Mouse (Mus musculus) common myeloid progenitor, adult 5-6 weeks (primary cell): ENCODE measurements around the gene Ppan. TPM values are rescaled to one million over a fixed set of nuclear protein-coding genes. Genes with fewer than 3 reads are reported as not detected.

Source experiments
- ATAC-seq: replicated peaks from 2 replicates; pipeline ENCODE4 v1.8.0; 2016; ENCODE audit warnings: low read depth, mild to moderate bottlenecking, moderate TSS enrichment, inconsistent platforms; ENCODE audit not compliant: poor library complexity, severe bottlenecking
- total RNA-seq: library from RNA; stranded (forward); fragments of 200-1000, 187-1606 nt; gene quantifications from 2 replicates; pipeline ENCODE4 v1.2.3, GENCODE M21; 2017

Ppan gene
- 140 and 152 TPM in 2 replicates for total RNA-seq

DNA sequence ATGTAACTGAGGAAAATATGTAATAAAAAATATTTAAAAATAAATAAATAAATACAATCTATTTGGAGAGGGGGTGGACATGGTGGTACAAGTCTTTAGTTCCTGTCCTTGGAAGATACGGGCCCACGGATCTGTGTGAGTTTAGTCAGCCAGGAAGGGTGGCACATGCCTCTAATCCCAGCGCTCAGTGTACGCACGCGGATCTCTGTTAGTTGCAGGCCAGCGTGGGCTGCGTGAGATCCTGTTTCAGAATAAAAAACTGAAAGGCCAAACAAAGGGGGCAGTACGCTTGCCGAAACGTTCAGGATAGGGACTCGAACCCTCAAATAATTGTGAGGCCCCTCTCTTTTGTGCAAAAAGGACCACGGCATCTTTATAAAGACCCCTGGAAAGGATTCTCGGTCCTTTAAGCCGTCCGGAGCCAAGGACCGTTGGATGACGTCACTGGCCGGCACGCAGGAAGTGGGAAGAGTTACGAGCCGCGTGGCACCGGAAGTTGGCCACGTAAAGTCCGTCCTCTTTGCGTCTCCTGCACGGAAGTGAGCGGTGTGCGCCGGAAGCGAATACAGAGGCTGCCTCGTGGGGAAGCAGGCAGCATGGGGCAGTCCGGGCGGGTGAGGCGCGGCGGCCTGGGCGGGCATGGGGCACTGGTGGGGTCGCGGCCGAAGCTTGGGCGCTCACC is at the start of gene Ppan:
TSS of gene Ppan (plus strand) at position 472 of the 682 bp plus-strand sequence.
- ATAC-seq: peak; percentile 92

DNA sequence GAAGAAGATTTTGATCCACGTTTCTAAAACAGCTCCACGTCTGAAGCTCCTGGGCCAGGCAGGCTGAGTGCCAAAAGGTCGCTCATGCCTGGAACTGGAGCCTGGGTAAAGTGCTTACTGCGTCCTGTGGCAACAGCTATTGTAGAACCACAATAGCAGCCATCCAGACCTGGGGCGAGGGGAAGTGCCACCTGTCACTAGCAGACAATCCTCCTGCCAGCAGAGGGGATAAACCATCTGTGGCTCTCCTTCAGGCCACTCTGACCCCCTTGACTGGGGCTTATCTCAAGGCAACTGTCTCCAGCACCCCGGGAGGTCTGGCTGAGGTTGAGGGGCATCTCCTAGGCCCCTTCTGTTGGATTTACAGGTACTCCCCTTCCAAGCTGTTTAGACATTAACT is 49.0 kb upstream of the Ppan start:
- ATAC-seq: no peak

DNA sequence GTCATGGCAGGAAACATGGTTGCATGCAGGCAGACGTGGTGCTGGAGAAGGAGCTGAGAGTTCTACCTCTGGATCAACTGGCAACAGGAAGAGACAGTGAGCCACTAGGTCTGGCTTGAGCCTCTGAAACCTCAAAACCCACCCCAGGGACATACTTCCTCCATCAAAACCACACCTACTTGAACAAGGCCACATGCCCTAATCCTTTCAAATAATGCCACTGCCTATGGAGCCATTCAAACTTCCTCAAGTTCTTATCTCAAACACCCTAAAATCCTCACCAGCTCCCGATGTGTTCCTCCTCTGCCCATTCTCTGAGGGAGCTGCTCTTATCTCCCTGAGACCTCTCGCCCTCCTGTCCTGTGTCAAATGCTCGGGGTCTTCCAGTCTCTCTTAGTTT is 45.8 kb upstream of the Ppan start:
- no peak for ATAC-seq

DNA sequence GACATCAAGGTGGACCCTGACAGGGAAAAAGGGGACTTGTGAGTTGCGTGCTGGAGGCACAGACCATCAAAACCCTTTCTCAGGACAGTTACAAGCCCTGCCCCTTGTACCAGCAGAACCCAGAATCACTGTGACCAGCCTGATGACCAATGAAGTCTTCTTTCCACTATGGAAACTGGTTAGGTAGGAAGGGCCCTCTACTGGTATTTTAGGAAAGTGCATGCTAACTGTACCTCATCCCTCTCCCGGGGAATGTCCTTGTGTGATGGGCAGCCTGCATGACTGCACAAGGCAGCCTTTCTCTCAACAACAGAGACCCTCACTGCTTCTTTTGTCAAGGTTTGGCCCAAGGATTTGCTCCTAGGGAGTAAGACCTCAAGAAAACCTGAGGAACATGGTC is 45.3 kb upstream of the Ppan start:
- no peak for ATAC-seq

DNA sequence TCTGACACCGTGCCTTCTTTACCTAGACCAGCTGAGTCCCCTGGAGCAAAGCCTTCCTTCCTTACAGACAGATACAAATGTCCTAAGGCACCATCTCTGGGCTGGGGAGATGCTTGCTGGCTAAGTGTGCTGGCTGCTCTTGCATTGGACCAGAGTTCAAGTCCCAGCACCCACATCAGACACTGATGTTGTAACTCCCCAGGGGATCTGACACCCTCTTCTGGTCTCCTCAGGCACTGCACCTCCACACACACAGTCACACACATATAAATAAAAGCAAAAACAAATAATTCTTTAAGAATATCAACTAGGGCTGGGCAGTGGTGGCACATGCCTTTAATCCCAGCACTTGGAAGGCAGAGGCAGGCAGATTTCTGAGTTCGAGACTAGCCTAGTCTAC is 37.8 kb upstream of the Ppan start:
- ATAC-seq: no peak

DNA sequence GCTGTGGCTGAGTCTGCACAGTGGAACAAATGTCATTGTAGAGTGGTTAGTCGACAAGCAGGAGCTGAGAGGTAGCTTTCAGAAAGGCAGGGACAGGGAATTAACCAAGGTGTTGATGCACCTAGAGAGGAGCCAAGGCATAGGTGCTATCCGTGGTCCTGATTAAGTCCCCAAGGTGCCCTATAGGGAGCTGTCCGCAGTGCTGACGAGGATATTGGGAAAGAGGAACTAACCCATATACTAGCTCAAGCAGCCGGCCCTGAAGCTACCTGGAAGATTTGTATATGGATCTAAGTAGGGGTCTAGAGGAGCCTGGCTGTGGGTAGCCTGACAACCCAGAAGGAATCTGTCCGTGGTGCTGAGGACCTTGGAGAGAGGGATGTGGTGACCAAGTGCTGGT is 30.8 kb upstream of the Ppan start:
- peak; percentile 97 for ATAC-seq

DNA sequence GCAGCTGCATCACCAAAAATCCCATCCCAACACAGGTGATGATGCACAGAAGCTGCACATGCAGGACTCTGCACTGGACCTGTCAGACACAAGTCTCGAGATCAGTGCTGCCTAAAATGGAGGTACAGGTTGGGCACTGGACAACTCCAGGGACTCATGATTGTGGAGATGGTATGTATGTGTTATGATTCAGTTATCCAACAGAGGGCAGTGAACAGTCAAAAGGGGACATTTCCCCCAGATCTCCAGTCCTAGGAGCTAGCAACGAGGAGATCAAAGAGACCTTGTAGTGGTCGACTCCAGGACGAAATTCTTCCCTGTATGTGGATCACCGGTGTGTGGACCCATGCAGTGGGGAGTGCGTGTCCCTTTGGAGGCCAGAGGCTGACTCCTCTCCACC is 28.0 kb upstream of the Ppan start:
- ATAC-seq: no peak

DNA sequence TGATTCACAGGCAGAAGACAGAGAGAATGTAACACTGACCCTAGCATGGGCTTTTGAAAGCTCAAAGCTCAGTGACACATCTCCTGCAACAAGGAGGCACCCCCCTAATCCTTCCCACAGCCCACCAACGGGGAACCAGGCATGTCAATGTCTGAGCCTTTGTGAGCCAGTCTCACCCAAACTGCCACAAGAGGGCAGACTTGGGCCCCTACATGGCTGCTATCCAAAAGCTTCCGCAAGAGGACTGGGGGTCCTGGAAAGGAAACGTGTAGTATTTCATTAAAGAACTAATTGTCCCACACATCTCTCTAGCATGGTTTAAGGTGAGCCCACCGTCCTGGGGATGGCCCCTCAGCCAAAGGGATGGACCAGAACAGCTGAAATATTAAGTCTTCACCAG is 26.2 kb upstream of the Ppan start:
- ATAC-seq: peak; percentile 31; the same call in 1 of the 2 replicates

DNA sequence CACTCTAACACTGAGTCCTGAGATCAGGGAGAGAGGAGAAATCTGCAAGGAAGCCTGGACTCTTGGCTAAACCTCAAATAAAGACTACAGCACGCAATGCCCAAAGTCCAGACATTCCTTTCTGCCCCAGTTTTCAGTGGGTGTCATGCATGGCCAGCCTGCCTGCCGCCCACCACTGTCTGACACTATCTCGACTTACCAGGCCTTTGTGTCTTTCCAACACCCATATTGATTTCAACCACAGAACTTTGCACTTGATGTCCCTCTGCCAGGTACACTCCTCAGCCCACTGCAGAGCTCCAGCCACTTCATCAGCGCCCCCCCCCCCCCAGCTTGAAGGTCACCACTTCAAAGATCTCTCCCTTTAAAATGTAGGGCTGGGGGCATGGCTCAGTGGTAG is 25.8 kb upstream of the Ppan start:
- ATAC-seq: no peak

DNA sequence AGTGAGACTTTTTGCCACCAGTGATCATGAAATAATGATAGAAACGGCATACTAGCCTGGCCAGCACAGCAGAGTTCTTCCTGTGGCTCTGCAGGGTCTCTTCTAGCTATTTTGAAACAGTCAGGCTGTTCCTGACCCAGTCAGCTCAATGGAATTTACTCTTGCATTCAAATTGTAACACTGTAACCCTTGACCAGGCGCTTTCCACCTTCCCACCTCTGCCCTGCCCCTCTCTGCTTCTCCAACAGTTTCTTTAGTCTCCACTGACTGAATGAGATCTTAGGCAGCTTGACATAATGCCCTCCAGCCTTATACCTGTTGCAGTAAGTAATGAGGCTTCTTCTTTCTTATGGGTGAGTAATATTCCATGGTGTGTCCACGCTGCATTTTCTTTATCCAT is 21.1 kb upstream of the Ppan start:
- ATAC-seq: no peak

DNA sequence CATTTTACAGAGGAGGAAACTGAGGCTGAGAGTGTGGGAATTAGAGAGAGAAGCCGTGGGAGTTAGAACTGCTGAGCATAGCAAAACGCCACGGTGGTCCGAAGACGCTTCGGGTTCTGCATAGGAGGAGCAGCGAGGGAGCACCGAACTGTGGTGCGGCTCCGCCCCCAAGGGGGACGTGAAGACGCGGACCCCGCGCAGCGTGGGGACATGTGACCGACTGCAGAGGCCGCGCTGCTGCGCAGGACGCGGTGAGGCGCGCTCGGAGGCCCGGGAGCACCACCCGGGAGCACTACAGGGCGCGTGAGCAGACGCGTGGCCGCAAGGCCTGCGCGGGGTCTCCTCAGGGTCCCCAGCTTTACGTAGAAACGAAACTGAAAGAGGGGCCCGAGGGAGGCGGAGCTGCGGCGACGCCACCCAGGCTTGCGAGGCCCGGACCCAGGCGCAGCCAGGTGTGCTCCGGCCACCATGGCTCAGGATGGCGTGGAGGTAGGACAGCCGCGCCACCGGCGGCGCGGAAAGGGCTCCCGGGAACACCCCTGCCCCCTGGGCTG is 19.4 kb upstream of the Ppan start, which contains the start of gene A230050P20Rik:
TSS of gene A230050P20Rik (plus strand) at position 195 of the 554 bp plus-strand sequence.
- ATAC-seq: peak; percentile 59

DNA sequence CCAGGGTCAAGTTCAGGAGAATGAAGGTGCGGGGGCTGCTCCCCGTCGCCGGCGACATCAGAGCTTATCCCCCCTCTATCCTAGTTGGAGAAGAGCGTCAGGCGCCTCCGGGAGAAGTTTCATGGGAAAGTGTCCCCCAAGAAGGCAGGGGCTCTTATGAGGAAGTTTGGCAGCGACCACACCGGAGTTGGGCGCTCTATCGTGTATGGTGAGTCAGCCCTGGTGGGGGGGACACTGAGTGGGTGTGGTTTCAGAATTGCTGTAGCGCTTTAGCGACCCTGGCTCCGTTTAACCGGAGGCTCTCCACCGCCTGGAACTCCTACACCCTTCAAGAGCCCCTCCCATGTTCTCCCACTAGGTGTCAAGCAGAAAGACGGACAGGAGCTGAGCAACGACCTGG is 18.7 kb upstream of the Ppan start:
- peak; percentile 58 for ATAC-seq

DNA sequence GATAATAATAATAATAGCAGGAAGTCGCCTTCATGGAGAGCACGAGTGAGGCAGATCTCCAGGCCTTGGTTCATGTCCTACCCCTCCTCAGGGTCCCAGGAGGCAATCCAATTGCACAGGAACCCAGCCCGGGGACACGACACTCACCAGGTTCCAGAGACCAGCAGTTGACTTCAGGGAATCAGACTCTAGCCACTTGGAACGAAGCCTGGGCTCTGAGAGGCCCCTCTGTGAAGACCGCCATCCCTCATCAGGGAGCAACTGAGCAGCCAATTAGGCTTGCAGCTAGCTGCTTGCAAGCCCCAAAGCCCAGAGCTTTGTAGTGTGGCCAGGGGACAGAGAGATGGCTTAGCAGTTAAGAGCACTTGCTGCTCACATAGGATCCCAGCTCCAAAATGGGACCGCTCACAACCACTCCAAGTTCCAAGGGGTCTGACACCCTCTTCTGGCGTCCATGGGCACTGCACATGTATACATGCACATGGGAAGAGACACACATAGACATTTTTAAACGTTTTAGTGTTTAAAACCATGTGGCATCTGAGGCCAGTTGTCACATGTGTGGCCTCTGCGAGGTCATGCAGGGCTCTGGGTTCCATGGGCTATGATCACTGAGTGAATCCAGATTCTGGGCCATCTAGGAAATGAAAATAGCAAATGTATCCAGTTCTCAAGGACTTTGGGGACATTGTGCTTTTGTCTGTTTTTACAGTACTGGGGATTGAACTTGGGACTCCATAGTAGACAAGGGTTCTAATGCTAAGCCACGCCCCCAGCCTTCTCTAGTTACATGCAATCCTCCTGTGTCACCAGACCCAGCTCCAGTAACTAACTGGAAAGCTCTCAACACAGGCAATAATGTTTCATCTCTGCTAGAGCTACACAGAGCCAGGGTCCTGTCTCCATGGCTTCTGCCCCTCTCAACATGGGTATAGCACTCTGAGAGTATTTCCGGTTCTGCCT is 17.5 kb upstream of the Ppan start:
- ATAC-seq: no peak

DNA sequence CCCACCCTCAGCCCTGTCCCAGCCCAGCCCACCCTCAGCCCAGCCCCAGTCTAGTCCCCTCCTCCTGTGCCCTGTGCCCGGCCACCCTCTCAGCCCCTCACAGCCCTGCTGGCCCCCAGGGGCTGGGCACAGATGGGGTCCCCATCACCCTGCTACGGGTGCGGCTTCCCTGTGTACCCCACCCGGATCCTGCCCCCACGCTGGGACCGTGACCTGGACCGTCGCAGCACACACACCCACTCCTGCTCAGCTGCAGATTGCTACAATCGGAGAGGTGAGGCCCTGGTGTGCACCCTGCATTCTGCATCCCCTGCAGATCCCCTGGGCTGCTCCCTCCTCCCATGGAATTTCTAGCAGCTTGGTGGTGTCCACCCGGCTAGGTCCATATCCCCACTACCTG is 15.0 kb upstream of the Ppan start:
- ATAC-seq: no peak

DNA sequence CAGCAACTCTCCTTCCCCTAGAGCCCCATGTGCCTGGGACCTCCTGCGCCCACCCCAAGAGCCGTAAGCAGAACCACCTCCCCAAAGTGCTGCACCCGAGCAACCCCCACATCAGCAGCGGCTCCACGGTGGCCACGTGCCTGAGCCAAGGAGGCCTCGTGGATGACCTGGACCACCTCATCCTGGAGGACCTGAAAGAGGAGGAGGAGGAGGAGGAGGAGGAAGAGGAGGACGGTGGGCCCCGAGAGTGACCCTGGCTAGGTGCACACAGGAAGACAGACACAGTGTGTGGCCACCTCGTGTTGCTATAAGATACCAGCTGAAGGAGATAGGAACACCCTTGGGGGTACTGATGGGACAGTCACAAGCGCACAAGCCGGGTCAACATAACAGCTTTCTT is 14.5 kb upstream of the Ppan start:
- ATAC-seq: no peak

DNA sequence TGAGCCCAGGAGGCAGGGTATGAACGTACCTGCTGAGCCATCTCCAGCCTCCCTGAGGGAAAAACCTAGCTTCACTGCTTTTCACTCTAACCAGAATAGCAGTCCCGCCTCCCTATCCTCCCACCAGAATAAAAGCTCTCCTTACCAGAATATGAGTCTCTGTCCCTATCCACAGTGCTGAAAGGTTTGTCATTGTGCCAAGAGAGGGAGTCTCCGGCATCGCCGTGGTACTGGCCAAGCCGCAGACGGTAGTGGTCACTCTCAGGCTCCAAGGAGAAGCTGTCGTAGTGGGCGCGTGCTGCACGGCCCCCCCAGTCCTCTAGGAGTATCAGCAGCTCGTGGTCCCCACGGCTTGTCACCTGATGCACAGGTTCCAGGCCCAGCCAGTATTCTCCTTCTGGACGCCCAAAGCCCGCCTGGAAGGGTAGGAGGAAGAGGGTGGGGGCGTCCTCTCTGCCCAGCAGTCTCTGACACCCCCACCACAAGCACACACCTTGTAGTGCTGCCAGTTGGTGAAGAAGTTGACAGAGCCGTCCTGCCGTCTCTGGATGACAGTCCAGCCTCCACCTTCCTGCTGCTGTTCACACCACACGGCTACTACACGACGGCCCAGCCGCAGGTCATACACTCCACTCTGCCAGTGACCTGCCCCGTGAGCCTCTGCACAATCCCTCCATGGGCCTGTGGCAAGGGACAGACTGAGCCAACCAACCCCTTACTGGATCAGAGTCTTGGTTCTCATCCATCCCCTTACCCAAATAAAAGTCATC is 12.8 kb upstream of the Ppan start:
- ATAC-seq: no peak

DNA sequence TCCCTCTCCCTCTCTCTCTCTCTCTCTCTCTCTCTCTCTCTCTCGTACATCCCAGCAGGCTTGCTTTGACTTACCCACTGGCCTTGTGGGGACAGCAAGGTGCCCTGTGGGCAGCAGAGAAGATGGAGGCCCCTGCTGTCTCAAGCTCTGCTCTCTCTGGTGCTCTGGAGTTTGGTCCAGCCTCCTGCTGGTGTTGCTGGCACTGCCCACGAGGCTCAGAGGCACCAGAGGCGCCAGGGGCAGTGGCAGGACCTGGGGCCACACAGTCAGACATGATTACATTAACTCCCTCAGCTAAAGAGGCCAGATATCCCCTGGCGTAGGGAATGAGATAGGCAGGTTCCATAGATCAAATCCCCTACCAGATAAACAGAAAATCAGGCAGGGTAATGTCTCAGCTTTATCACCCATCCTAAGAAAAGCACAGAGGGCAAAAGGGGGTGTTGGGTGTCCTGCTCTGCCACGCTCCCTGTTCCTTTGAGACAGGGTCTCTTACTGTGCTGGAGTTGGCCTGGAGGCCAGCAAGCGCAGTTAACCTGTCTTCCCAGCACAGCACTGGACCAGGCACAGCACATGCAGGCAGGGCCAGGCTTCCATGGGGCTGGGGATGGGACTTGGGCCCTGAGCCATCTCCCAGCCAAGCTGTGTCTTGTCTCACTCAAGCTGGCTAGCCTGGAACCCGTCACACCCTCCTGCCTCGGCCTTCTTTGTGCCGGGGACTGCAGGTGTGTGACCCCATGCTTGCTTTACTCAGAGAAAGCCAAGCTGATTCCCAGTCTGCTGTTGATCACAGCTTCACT is 11.5 kb upstream of the Ppan start:
- ATAC-seq: no peak

DNA sequence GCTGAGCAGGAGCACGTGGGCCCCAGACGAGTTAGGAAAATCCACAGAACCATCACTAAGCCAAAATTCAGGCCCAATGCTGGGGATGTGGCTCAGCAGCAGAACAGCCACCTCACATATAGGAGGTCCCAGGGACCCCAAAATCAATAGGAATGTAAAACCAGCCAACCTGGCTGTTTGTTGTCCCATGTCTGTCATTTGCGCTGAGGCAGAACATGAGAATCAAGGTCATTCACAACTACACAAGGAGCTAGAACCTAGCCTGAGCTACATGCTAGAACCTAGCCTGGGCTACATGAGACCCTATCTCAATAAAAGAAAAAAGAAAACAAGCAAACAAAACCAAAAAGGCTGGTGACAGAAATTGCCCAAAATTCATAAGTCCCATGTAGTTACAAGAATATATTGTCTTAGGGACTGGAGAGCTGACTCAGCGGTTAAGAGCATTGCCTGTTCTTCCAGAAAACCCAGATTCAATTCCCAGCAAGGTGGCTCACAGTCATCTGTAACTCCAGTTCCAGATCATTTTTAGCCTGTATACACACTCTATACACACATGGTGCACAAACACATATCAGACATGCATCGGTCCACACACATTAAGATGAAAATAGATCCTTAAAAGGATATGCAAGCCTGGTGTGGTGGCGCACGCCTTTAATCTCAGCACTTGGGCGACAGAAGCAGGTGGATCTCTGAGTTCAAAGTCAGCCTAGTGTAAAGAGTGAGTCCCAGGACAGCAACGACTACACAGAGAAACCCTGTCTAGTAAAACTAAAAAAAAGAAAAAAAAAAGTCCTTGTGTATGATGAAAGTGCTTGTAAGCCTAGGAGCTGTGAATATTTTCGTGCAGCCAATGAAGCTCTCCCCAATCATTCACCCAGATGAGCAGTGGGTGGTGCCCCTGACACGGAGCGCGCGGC is 10.6 kb upstream of the Ppan start:
- ATAC-seq: no peak
